7 mouse cellular contexts compared by ENCODE assay signal in genomic region chrX:61046700-61047099, GRCm38 (mm10).
DNase-seq lines count a peak whose midpoint lies in the region; ATAC-seq and TF ChIP-seq lines count a peak whose summit lies in the region.

No protein-coding gene starts in this region.

- no peaks in the 10 kb centered on the region for H3K27me3 ChIP-seq in kidney, embryonic 14.5 days (ENCODE audit: control insufficient read depth, insufficient read depth, low read length)

- H3K9ac ChIP-seq in kidney, embryonic 14.5 days (ENCODE audit: low read depth, low read length) = no peak overlapping the region

- no peaks in the 10 kb centered on the region for H3K9me3 ChIP-seq in kidney, embryonic 14.5 days (ENCODE audit: control insufficient read depth, low read length)

- H3K4me3 ChIP-seq in kidney, embryonic 14.5 days (ENCODE audit: low read length) = no peak overlapping the region
- no peak overlapping the region for H3K4me3 ChIP-seq in layer of hippocampus, adult 2 months

- H3K27ac ChIP-seq in kidney, embryonic 14.5 days (ENCODE audit: low read depth, low read length) = no peak overlapping the region
- no peak overlapping the region for H3K27ac ChIP-seq in layer of hippocampus, adult 2 months

- no peak overlapping the region for H3K4me2 ChIP-seq in kidney, embryonic 14.5 days (replicated peaks; ENCODE audit: low read depth, low read length)

- ATAC-seq in kidney, embryonic 14.5 days (ENCODE audit: low FRiP score, low TSS enrichment) = no peak
- no peak for ATAC-seq in megakaryocyte-erythroid progenitor cell, adult 5-6 weeks (replicated peaks; ENCODE audit: low FRiP score, low TSS enrichment, poor library complexity, severe bottlenecking)

- 19% methylated on average over 6 of the region's 6 CpGs for WGBS in kidney, embryonic 14.5 days

- H3K4me1 ChIP-seq in kidney, embryonic 14.5 days (ENCODE audit: control insufficient read depth, insufficient read depth, low read length) = no peaks in the 10 kb centered on the region

- peak; percentile 81 for TF ChIP-seq CTCF in layer of hippocampus, adult 2 months (conservative IDR thresholded peaks at IDR 0.05)

- DNase-seq in kidney, adult 9 months = peak; percentile 15
- DNase-seq in A20 (ENCODE audit: low read depth, low spot score) (peak; percentile 33), ES-CJ7 (ENCODE audit: low read depth, low spot score) (peak; percentile 4)
- peak in 1 of 2 experiments; percentile 41 for DNase-seq in layer of hippocampus, adult 2 months (ENCODE audit: low spot score in 2 of 2)
- DNase-seq in gastrocnemius, postnatal 10 days = no peak

- no peaks in the 10 kb centered on the region for H3K36me3 ChIP-seq in kidney, embryonic 14.5 days (ENCODE audit: control insufficient read depth, insufficient read depth, low read length)
